Mouse (Mus musculus) inflammation-experienced regulatory T-cells, adult 16 weeks (primary cell): Measurements from ENCODE around the gene Spaca4. TPM values are rescaled to one million over a fixed set of nuclear protein-coding genes. Genes with fewer than 3 reads are reported as not detected.

Experiments used
- polyA plus RNA-seq: library from polyadenylated mRNA; unstranded; fragments of 100-300 nt; shearing (Covaris generic); gene quantifications from one replicate; pipeline ENCODE4 v1.2.1, GENCODE M21; 2017

Gene Spaca4
- not detected for polyA plus RNA-seq

DNA sequence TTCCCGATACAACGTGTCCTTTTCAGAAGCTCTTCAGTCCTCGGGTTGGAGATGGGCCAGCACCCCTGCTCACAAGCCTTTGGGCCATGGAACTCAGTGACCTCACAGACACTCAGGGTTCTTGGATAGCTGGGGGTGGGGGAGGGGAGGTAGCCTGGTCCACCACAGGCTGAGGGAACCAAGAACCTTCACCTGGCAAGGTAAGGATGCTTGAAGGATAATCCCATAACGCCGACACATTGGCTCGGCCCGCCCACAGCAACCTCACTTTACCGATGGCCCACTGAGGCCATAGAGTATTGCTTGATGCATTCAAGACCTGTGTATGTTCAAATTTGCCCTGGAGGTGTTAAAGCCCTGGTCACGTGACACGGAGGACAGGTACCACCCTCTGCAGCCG, at the start of gene Spaca4:
Spaca4 (minus strand) TSS at position 101 of the 400 bp plus-strand sequence.

DNA sequence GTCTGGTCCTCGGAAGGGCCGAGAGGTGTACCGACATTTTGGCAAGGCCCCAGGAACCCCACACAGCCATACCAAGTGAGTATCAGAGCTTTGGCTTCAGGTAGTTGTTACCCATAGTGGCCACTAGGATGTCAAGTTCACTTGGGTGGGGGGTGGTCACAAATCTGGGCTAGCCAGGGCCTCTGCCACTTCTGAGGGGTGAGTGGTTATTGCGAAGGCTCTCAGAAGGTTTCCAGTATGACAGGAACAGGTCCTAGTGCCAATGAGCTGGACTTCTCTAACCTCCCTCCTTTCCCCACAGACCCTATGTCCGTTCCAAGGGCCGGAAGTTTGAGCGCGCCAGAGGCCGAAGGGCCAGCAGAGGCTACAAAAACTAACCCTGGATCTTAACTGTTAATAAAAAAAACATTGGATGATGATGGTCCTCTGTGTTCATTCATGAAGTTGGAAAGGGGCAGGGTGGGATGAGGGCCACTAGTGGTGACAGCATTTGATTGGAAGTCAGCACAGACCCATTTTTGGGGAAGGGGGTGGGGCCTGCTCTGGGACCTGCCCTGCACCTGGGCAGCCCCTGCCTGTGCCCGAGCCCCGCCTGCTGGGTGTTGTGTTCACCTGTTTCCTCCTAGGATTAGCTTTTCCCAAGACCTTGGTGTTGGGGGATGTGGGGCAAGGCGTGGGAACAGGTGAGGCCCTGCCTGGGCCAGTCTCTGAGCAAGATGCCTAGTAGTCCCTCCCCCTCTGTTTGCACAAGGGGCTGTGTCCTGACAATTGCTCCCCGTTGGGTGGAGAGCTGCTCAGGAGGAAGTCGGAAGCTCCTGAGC, 5.0 kb downstream of the Spaca4 start, which contains the start of gene Fam83e:
Fam83e (plus strand) TSS at position 800 of the 821 bp plus-strand sequence.

DNA sequence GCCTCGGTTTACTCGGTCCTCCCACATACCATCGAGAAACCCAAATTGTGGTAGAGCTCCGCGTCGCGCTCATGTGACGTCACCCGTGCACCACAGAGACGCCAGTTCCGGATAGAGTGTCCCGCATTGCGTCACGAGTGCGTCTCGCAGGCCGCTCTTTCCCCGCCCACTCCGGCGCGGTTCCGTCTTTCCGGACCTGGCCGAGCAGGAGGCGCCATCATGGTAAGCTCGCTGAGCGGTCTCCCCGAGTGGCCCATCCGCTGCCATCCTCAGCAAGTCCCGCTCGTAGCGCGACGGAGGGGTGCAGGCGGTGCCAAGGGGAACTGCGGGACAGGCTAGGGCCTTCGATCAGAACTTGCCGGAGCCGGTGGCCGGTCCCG, 7.7 kb downstream of the Spaca4 start, which contains the start of gene Sphk2:
Sphk2 (minus strand) TSS at position 85 of the 380 bp plus-strand sequence.

DNA sequence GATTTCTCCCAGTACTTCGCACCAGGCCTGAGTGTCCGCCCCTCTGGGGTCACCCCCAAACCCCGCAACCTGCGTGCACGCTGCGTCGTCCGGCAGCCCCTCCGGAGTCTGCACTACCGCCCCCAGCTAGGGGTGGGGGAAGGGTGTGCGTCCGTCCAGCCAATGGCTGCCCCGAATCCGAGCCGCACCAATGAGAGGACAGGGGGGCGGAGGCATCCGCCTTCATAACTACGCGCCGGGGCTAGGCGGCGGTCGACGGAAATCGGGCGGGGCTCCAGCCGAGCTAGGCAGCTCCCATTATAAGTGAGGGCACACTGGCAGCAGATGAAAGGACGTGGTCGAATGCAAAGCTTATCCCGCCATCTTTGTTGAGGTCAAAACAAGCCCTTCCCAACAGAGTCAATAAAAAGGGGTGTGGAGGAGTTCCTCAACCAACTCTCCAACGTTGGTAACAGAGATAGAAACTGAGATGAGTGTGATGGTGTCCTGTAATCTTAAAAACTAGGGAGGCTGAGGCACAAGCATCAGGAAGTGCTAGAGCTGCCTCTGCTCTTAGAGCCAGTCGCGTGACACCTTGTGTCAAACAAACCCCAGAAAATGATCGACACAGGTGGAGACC, 10.4 kb downstream of the Spaca4 start, which contains the start of gene Rpl18:
Rpl18 (plus strand) TSS at position 368 of the 619 bp plus-strand sequence.

DNA sequence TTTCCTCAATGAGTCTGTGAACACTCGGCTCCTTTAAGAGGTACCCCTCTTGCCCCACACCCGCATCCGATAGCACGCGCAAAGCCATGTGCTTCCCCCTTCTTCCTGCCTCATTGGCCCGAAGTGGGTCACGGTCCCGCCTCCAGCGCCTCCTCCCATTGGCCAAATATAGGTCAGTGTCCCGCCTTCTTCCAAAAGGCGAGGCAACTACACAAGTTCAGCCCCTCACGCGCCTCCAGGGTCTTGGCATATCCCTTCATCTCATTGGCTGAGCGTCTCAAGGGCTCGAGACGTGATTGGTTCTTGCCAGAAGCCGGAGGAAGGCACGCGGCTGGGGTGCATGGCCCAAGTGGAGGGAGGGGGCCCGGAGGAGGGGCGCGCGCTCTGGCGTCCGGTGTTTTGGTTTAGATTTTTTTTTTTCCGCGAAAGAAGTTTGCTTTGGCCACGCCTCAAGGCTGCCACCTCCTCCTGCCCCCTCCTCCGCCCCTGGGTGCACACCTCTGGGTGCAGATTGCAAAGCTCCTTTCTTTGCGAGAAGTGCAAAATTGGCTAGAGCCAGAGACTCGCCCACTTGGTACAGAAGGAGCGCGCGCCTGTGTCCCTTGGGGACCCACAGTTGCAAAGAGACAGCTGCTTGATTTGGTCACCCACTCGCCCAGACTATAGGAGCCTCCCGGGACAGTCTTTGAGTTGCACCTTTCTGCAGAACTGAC, 20.7 kb downstream of the Spaca4 start, which contains the start of gene Dbp:
Dbp (plus strand) TSS at position 359 of the 713 bp plus-strand sequence.

GRCm38 (mm10) chr7:45699523-45700141, 26.0 kb downstream of the Spaca4 start, which contains the start of gene Car11:
Gene Car11 (plus strand): TSS chr7:45699843.

GRCm38 (mm10) chr7:45693921-45694591, 31.6 kb downstream of the Spaca4 start, which contains the start of gene Sec1:
Gene Sec1 (minus strand): TSS chr7:45694402.

GRCm38 (mm10) chr7:45683396-45684050, 42.1 kb downstream of the Spaca4 start, which contains the start of gene Ntn5:
Gene Ntn5 (plus strand): TSS chr7:45684022.

Other genes with a start within 250 kb of the Spaca4 start
- gene Tulp2, start 243.9 kb downstream of the Spaca4 start, polyA plus RNA-seq, result 1.0 TPM
- gene Gm45808, start 239.0 kb downstream of the Spaca4 start, polyA plus RNA-seq, result not detected
- 0.95 TPM for gene Dhdh, start 237.0 kb downstream of the Spaca4 start, polyA plus RNA-seq
- gene Nucb1, start 215.4 kb downstream of the Spaca4 start, polyA plus RNA-seq, result 310 TPM
- 57.1 TPM for gene Ppp1r15a, start 199.5 kb downstream of the Spaca4 start, polyA plus RNA-seq
- gene Plekha4, start 199.5 kb downstream of the Spaca4 start, polyA plus RNA-seq, result 0.71 TPM
- 1.6 TPM for gene Hsd17b14, start 170.9 kb downstream of the Spaca4 start, polyA plus RNA-seq
- gene Bcat2, start 155.7 kb downstream of the Spaca4 start, polyA plus RNA-seq, result 68.4 TPM
- not detected for gene Fgf21, start 110.3 kb downstream of the Spaca4 start, polyA plus RNA-seq
- gene Fut1, start 108.5 kb downstream of the Spaca4 start, polyA plus RNA-seq, result not detected
- gene Izumo1, start 104.0 kb downstream of the Spaca4 start, polyA plus RNA-seq, result not detected
- gene Rasip1, start 98.3 kb downstream of the Spaca4 start, polyA plus RNA-seq, result 0.65 TPM
- 0.65 TPM for gene Mamstr, start 85.8 kb downstream of the Spaca4 start, polyA plus RNA-seq
- 0.12 TPM for gene Fut2, start 59.4 kb downstream of the Spaca4 start, polyA plus RNA-seq
- not detected for gene Ntn5, start 41.8 kb downstream of the Spaca4 start, polyA plus RNA-seq
- gene Sec1, start 31.4 kb downstream of the Spaca4 start, polyA plus RNA-seq, result 0.20 TPM
- gene Car11, start 26.0 kb downstream of the Spaca4 start, polyA plus RNA-seq, result 9.3 TPM
- gene Dbp, start 20.7 kb downstream of the Spaca4 start, polyA plus RNA-seq, result 14.7 TPM
- gene Rpl18, start 10.4 kb downstream of the Spaca4 start, polyA plus RNA-seq, result 1,529 TPM
- gene Sphk2, start 7.8 kb downstream of the Spaca4 start, polyA plus RNA-seq, result 40.4 TPM
- not detected for gene Fam83e, start 4.6 kb downstream of the Spaca4 start, polyA plus RNA-seq
- 0.13 TPM for gene Lmtk3, start 57.9 kb upstream of the Spaca4 start, polyA plus RNA-seq
- gene Sult2b1, start 58.9 kb upstream of the Spaca4 start, polyA plus RNA-seq, result 2.7 TPM
- 45.3 TPM for gene Cyth2, start 88.8 kb upstream of the Spaca4 start, polyA plus RNA-seq
- not detected for gene Kcnj14, start 99.0 kb upstream of the Spaca4 start, polyA plus RNA-seq
- gene Grwd1, start 105.1 kb upstream of the Spaca4 start, polyA plus RNA-seq, result 44.0 TPM
- 108 TPM for gene Kdelr1, start 147.0 kb upstream of the Spaca4 start, polyA plus RNA-seq
- 0.23 TPM for gene Grin2d, start 152.6 kb upstream of the Spaca4 start, polyA plus RNA-seq
- 0.41 TPM for gene Syngr4, start 170.9 kb upstream of the Spaca4 start, polyA plus RNA-seq
- 8.6 TPM for gene Tmem143, start 171.1 kb upstream of the Spaca4 start, polyA plus RNA-seq
- gene Emp3, start 195.6 kb upstream of the Spaca4 start, polyA plus RNA-seq, result 654 TPM
- 1.4 TPM for gene Ccdc114, start 198.3 kb upstream of the Spaca4 start, polyA plus RNA-seq